ENCODE assay signal across 32 mouse cellular contexts in genomic region chr3:96260220-96260619, GRCm38 (mm10). TPM values are rescaled to one million over a fixed set of nuclear protein-coding genes. Genes with fewer than 3 reads are reported as not detected.
A peak's percentile ranks its signal among the peaks of the same experiment; 100 is the strongest.
DNase-seq lines count a peak whose midpoint lies in the region; ATAC-seq and TF ChIP-seq lines count a peak whose summit lies in the region.
"Had no signal": no experiment of that assay in that cellular context is flagged by ENCODE, and none has a peak within 500 bp of the region (broad histone marks: within the 10 kb centered on the region; RNA-seq: fewer than 3 reads in every experiment).

No protein-coding gene starts in this region.

- H3K27ac ChIP-seq in cerebellum, adult 2 months (ENCODE audit: insufficient read depth, low read length) = no peak overlapping the region
- no peak overlapping the region for H3K27ac ChIP-seq in kidney, embryonic 16.5 days (ENCODE audit: low read length)
- H3K27ac ChIP-seq: embryonic facial prominence, embryonic 12.5 days; embryonic facial prominence, embryonic 15.5 days; forebrain, embryonic 13.5 days; hindbrain, embryonic 10.5 days; hindbrain, embryonic 13.5 days; intestine, embryonic 15.5 days had no signal

- intact Hi-C loops in heart, postnatal 10 days (cut with DNase I) = no loop called here

- no peaks in the 10 kb centered on the region for H3K9me3 ChIP-seq in kidney, embryonic 16.5 days (ENCODE audit: low read length)
- H3K9me3 ChIP-seq: embryonic facial prominence, embryonic 12.5 days; embryonic facial prominence, embryonic 15.5 days; forebrain, embryonic 13.5 days; hindbrain, embryonic 10.5 days; hindbrain, embryonic 13.5 days; intestine, embryonic 15.5 days had no signal

- no peak for TF ChIP-seq CTCF in cerebellum, adult 2 months (IDR thresholded peaks at IDR 0.05; ENCODE audit: borderline replicate concordance, insufficient read depth, low read depth, low read length)

- H3K4me3 ChIP-seq in cerebellum, adult 2 months (replicated peaks; ENCODE audit: insufficient read depth, low read depth, low read length) = no peak overlapping the region
- no peak overlapping the region for H3K4me3 ChIP-seq in kidney, embryonic 16.5 days (ENCODE audit: low read length)
- H3K4me3 ChIP-seq: embryonic facial prominence, embryonic 12.5 days; embryonic facial prominence, embryonic 15.5 days; forebrain, embryonic 13.5 days; hindbrain, embryonic 10.5 days; hindbrain, embryonic 13.5 days; intestine, embryonic 15.5 days had no signal

- H3K27me3 ChIP-seq in cerebellum, adult 2 months (ENCODE audit: control insufficient read depth, insufficient read depth, low read length) = no peaks in the 10 kb centered on the region
- no peaks in the 10 kb centered on the region for H3K27me3 ChIP-seq in kidney, embryonic 16.5 days (ENCODE audit: insufficient read depth, low read length)
- H3K27me3 ChIP-seq: embryonic facial prominence, embryonic 12.5 days; embryonic facial prominence, embryonic 15.5 days; forebrain, embryonic 13.5 days; hindbrain, embryonic 13.5 days; intestine, embryonic 15.5 days; Patski had no signal

- no peak overlapping the region for H3K9ac ChIP-seq in kidney, embryonic 16.5 days (replicated peaks; ENCODE audit: low read length)
- H3K9ac ChIP-seq: embryonic facial prominence, embryonic 12.5 days; embryonic facial prominence, embryonic 15.5 days; forebrain, embryonic 13.5 days; hindbrain, embryonic 13.5 days; intestine, embryonic 15.5 days had no signal

- H3K4me2 ChIP-seq in kidney, embryonic 16.5 days (replicated peaks; ENCODE audit: low read depth, low read length) = no peak overlapping the region
- H3K4me2 ChIP-seq: embryonic facial prominence, embryonic 12.5 days; embryonic facial prominence, embryonic 15.5 days; forebrain, embryonic 13.5 days; heart, embryonic 11.5 days; hindbrain, embryonic 13.5 days; intestine, embryonic 15.5 days had no signal

- no peak for TF ChIP-seq POLR2A in cerebellum, adult 2 months (IDR thresholded peaks at IDR 0.05; ENCODE audit: borderline replicate concordance, insufficient read depth, low read length)

- no peaks in the 10 kb centered on the region for H3K36me3 ChIP-seq in kidney, embryonic 16.5 days (ENCODE audit: insufficient read depth, low read length)
- H3K36me3 ChIP-seq: embryonic facial prominence, embryonic 12.5 days; embryonic facial prominence, embryonic 15.5 days; hindbrain, embryonic 10.5 days; hindbrain, embryonic 13.5 days; intestine, embryonic 15.5 days had no signal

- no peak for ATAC-seq in kidney, embryonic 16.5 days (ENCODE audit: low FRiP score, low TSS enrichment)
- ATAC-seq: CD4-positive, CD25-positive, alpha-beta regulatory T cell, adult 4 months; forebrain, embryonic 13.5 days; forebrain, embryonic 16.5 days; hindbrain, embryonic 16.5 days; intestine, embryonic 15.5 days; Patski had no signal

- peaks cover 3% of the 10 kb centered on the region; the same call in 1 of the 2 replicates for H3K4me1 ChIP-seq in cerebellum, adult 2 months (ENCODE audit: control insufficient read depth, insufficient read depth, low read length)
- H3K4me1 ChIP-seq in kidney, embryonic 16.5 days (ENCODE audit: insufficient read depth, low read length) = peaks cover 25% of the 10 kb centered on the region

- 75% methylated on average over 5 of the region's 5 CpGs for WGBS in cerebellum, adult 2 months
- 91% methylated on average over 5 of the region's 5 CpGs for WGBS in kidney, embryonic 16.5 days

- peak; percentile 47 for DNase-seq in cerebellum, adult 9-10 months
- no peak for DNase-seq in cerebellum, adult 2 months
- DNase-seq in heart, adult 11 months = peak; percentile 91
- no peak for DNase-seq in heart, postnatal 10 days
- DNase-seq in 3134 (ENCODE audit: extremely low read depth, insufficient read length, low spot score) (peak; percentile 46), NIH3T3 (ENCODE audit: low read depth) (peak; percentile 61)
- no peak for DNase-seq in adrenal gland, postnatal 25 days
- DNase-seq: adrenal gland, postnatal 10 days; cerebellum, adult 11-12 months; cerebellum, postnatal 14 days; gastrocnemius, postnatal 10 days; gastrocnemius, postnatal 36 days; heart, postnatal 36 days; kidney, adult 11 months had no signal

RNA-seq across cellular contexts. Expression of gene Hist2h4, which starts 2.9 kb away (rescaled TPM):
- polyA plus RNA-seq in cerebellum, adult 2 months (2012; rRNA removed) = 6.2 and 8.7 TPM in 2 replicates
- 10 to 100 TPM; 49.8 to 51.8 TPM for total RNA-seq in heart, postnatal 10 days (2021)
- 30.2 and 32.3 TPM in 2 replicates for total RNA-seq in adrenal gland, postnatal 25 days (2021)
- 8.0 and 10.8 TPM in 2 replicates for polyA plus RNA-seq in kidney, embryonic 16.5 days (2015; fragmentation: Nextera tagmentation; extraction: Ambion mirVana)

RNA-seq across cellular contexts. Expression of gene Hist2h3b, which starts 8.2 kb away (rescaled TPM):
- polyA plus RNA-seq in cerebellum, adult 2 months (2012; rRNA removed) = 8.1 and 13.9 TPM in 2 replicates
- total RNA-seq in heart, postnatal 10 days (2021) = 100 to 1,000 TPM; 369 to 427 TPM
- 114 and 165 TPM in 2 replicates for total RNA-seq in adrenal gland, postnatal 25 days (2021)
- 35.4 and 45.1 TPM in 2 replicates for polyA plus RNA-seq in kidney, embryonic 16.5 days (2015; fragmentation: Nextera tagmentation; extraction: Ambion mirVana)

RNA-seq across cellular contexts. Expression of gene Hist2h2bb, which starts 9.3 kb away (rescaled TPM):
- polyA plus RNA-seq in cerebellum, adult 2 months (2012; rRNA removed) = 5.4 and 6.7 TPM in 2 replicates
- 100 to 1,000 TPM; 376 to 419 TPM for total RNA-seq in heart, postnatal 10 days (2021)
- total RNA-seq in adrenal gland, postnatal 25 days (2021) = 138 and 170 TPM in 2 replicates
- 14.8 TPM in 2 replicates for polyA plus RNA-seq in kidney, embryonic 16.5 days (2015; fragmentation: Nextera tagmentation; extraction: Ambion mirVana)

RNA-seq across cellular contexts. Expression of gene Hist2h3c1, which starts 13.7 kb away (rescaled TPM):
- polyA plus RNA-seq in cerebellum, adult 2 months (2012; rRNA removed) = not detected in 2 replicates
- total RNA-seq in heart, postnatal 10 days (2021) = under 1 TPM in 1 of 2 experiments, not detected in 1; 0.22 TPM
- 1.9 TPM in 1 of 2 replicates, not detected in the other for total RNA-seq in adrenal gland, postnatal 25 days (2021)
- polyA plus RNA-seq in kidney, embryonic 16.5 days (2015; fragmentation: Nextera tagmentation; extraction: Ambion mirVana) = 0.24 and 1.1 TPM in 2 replicates
- total RNA-seq: adrenal gland, adult 18-20 months; gastrocnemius, adult 18-20 months; gastrocnemius, postnatal 36 days; heart, adult 8-10 months; heart, postnatal 36 days had no signal
- polyA plus RNA-seq: brain, embryonic 14.5 days; CD4-positive, CD25-positive, alpha-beta regulatory T cell, adult 4 months; forebrain, embryonic 16.5 days; heart, embryonic 14.5 days; Patski had no signal

RNA-seq across cellular contexts. Expression of gene Hist2h2aa1, which starts 14.9 kb away (rescaled TPM):
- polyA plus RNA-seq in cerebellum, adult 2 months (2012; rRNA removed) = 127 and 149 TPM in 2 replicates
- total RNA-seq in heart, postnatal 10 days (2021) = 10 to 100 TPM; 21.8 to 28.9 TPM
- total RNA-seq in adrenal gland, postnatal 25 days (2021) = 17.4 TPM in 1 of 2 replicates, not detected in the other
- polyA plus RNA-seq in kidney, embryonic 16.5 days (2015; fragmentation: Nextera tagmentation; extraction: Ambion mirVana) = 12.9 and 14.2 TPM in 2 replicates
- polyA plus RNA-seq: C2C12 had no signal

Comparison
In these comparisons a context has a peak if more than half of its experiments do, and no peak if none do; other contexts are left out.
1. DNase-seq: peak in cerebellum, adult 9-10 months (single experiment), heart, adult 11 months (single experiment), 3134 (single experiment) and NIH3T3 (single experiment); none in cerebellum, adult 2 months (0 of 2), heart, postnatal 10 days (0 of 2) and adrenal gland, postnatal 25 days (single experiment).